Mouse (Mus musculus) embryonic facial prominence, embryonic 11.5 days (tissue): ENCODE measurements at regions not wholly inside any gene's neighbourhood (a gene's known extent, or its start where the extent isn't known, plus 50 kb on each side); places are given as distances from the start of the nearest gene placed in this dataset.

Experiments
- ATAC-seq: fragments of 200-750 bp; cut with Nextera tagmentation; replicated peaks from 2 replicates; pipeline ENCODE4 v1.8.0; 2017; ENCODE audit warnings: low read depth; ENCODE audit not compliant: insufficient number of reproducible peaks, low FRiP score, low TSS enrichment
- DNase-seq: peaks from one replicate; pipeline ENCODE4 v3.0.0-alpha.2; 2015; ENCODE audit warnings: low spot score
- H3K27ac ChIP-seq: fragments of 300-500 bp; sonication (generic); replicated peaks from 2 replicates; pipeline ENCODE4 v1.5.1; 2014; ENCODE audit warnings: mild to moderate bottlenecking, low read depth, low read length, control low read depth
- H3K27me3 ChIP-seq: fragments of 300-500 bp; sonication (generic); 2 replicates; pipeline ENCODE4 v1.6.1; 2014; ENCODE audit warnings: mild to moderate bottlenecking, low read length, moderate library complexity, mixed read lengths; ENCODE audit not compliant: control insufficient read depth, insufficient read depth
- H3K36me3 ChIP-seq: fragments of 300-500 bp; sonication (generic); replicated peaks from 2 replicates; pipeline ENCODE4 v1.6.1; 2014; ENCODE audit warnings: low read depth, mild to moderate bottlenecking, low read length, moderate library complexity, mixed read lengths; ENCODE audit not compliant: control insufficient read depth, insufficient read depth
- H3K4me1 ChIP-seq: fragments of 300-500 bp; sonication (generic); 2 replicates; pipeline ENCODE4 v1.6.1; 2014; ENCODE audit warnings: low read length, mixed read lengths; ENCODE audit not compliant: control insufficient read depth, insufficient read depth
- H3K4me2 ChIP-seq: fragments of 300-500 bp; sonication (generic); 2 replicates; pipeline ENCODE4 v1.6.1; 2014; ENCODE audit warnings: low read depth, mild to moderate bottlenecking, control low read depth, low read length, moderate library complexity
- H3K4me3 ChIP-seq: fragments of 300-500 bp; sonication (generic); 2 replicates; pipeline ENCODE4 v1.5.1; 2014; ENCODE audit warnings: low read depth, low read length, control low read depth
- H3K9ac ChIP-seq: fragments of 300-500 bp; sonication (generic); replicated peaks from 2 replicates; pipeline ENCODE4 v1.6.1; 2014; ENCODE audit warnings: mild to moderate bottlenecking, control low read depth, low read length
- H3K9me3 ChIP-seq: fragments of 300-500 bp; sonication (generic); replicated peaks from 2 replicates; pipeline ENCODE4 v1.6.1; 2016; ENCODE audit warnings: mild to moderate bottlenecking, low read length, inconsistent platforms, mixed read lengths; ENCODE audit not compliant: control insufficient read depth
- WGBS: fragments of 180-500 bp; shearing (Covaris S2); extraction: QIAGEN DNeasy Blood & Tissue Kit; methylation state at CpG from one replicate; pipeline ENCODE4 v1.1.7; 2014; 5-methylcytosine and 5-hydroxymethylcytosine counted together

GRCm38 (mm10) chr14:76874542-76875265 lies 161.9 kb upstream of the Ccdc122 start:
- DNase-seq (peak; percentile 76), ATAC-seq (peak; percentile 84; the same call in 1 of the 2 replicates)
- WGBS, result 48% methylated on average over 8 of the region's 8 CpGs
- Histone ChIP-seq H3K27ac (no peak overlapping the region; the same call in 1 of the 2 replicates), H3K9me3 (no peaks in the 10 kb centered on the region), H3K4me1 (no peaks in the 10 kb centered on the region), H3K9ac (no peak overlapping the region), H3K4me2 (no peak overlapping the region), H3K36me3 (no peaks in the 10 kb centered on the region), H3K4me3 (no peak overlapping the region), H3K27me3 (no peaks in the 10 kb centered on the region)

GRCm38 (mm10) chr14:76873684-76874083 lies 162.9 kb upstream of the Ccdc122 start:
- Histone ChIP-seq H3K27me3 (no peaks in the 10 kb centered on the region), H3K4me2 (no peak overlapping the region), H3K9me3 (no peaks in the 10 kb centered on the region), H3K9ac (no peak overlapping the region), H3K36me3 (no peaks in the 10 kb centered on the region), H3K27ac (no peak overlapping the region), H3K4me3 (no peak overlapping the region), H3K4me1 (no peaks in the 10 kb centered on the region)
- ATAC-seq (no peak), DNase-seq (no peak)
- 66% methylated on average over 5 of the region's 5 CpGs for WGBS

GRCm38 (mm10) chr14:76872976-76873375 lies 163.6 kb upstream of the Ccdc122 start:
- Histone ChIP-seq H3K36me3 (no peaks in the 10 kb centered on the region), H3K27me3 (no peaks in the 10 kb centered on the region), H3K4me3 (no peak overlapping the region), H3K4me1 (no peaks in the 10 kb centered on the region), H3K4me2 (no peak overlapping the region), H3K9me3 (no peaks in the 10 kb centered on the region), H3K9ac (no peak overlapping the region), H3K27ac (no peak overlapping the region)
- ATAC-seq (no peak), DNase-seq (no peak)
- WGBS, result 95% methylated on average over 6 of the region's 6 CpGs

GRCm38 (mm10) chr14:76872510-76872909 lies 164.1 kb upstream of the Ccdc122 start:
- Histone ChIP-seq H3K27ac (no peak overlapping the region), H3K36me3 (no peaks in the 10 kb centered on the region), H3K9me3 (no peaks in the 10 kb centered on the region), H3K9ac (no peak overlapping the region), H3K27me3 (no peaks in the 10 kb centered on the region), H3K4me1 (no peaks in the 10 kb centered on the region), H3K4me3 (no peak overlapping the region), H3K4me2 (no peak overlapping the region)
- DNase-seq (no peak), ATAC-seq (no peak)
- WGBS, result 89% methylated on average over 7 of the region's 7 CpGs

GRCm38 (mm10) chr14:76868831-76869230 lies 167.7 kb upstream of the Ccdc122 start:
- no peaks in the 10 kb centered on the region for H3K36me3 ChIP-seq
- ATAC-seq, result no peak
- no peak for DNase-seq
- H3K4me2 ChIP-seq, result no peak overlapping the region
- no peak overlapping the region for H3K4me3 ChIP-seq
- WGBS, result 83% methylated on average over 3 of the region's 3 CpGs
- no peaks in the 10 kb centered on the region for H3K27me3 ChIP-seq
- no peaks in the 10 kb centered on the region for H3K9me3 ChIP-seq
- no peaks in the 10 kb centered on the region for H3K4me1 ChIP-seq
- no peak overlapping the region for H3K9ac ChIP-seq
- no peak overlapping the region for H3K27ac ChIP-seq

GRCm38 (mm10) chr14:76868131-76868530 lies 168.4 kb upstream of the Ccdc122 start:
- ATAC-seq, result no peak
- no peaks in the 10 kb centered on the region for H3K27me3 ChIP-seq
- no peaks in the 10 kb centered on the region for H3K4me1 ChIP-seq
- no peak overlapping the region for H3K9ac ChIP-seq
- H3K9me3 ChIP-seq, result no peaks in the 10 kb centered on the region
- H3K36me3 ChIP-seq, result no peaks in the 10 kb centered on the region
- H3K4me3 ChIP-seq, result no peak overlapping the region
- 90% methylated on average over 5 of the region's 5 CpGs for WGBS
- H3K27ac ChIP-seq, result no peak overlapping the region
- H3K4me2 ChIP-seq, result no peak overlapping the region
- no peak for DNase-seq

GRCm38 (mm10) chr14:76864664-76865063 lies 171.9 kb upstream of the Ccdc122 start:
- DNase-seq, result no peak
- Histone ChIP-seq H3K9ac (no peak overlapping the region), H3K9me3 (no peaks in the 10 kb centered on the region), H3K36me3 (no peaks in the 10 kb centered on the region), H3K27ac (no peak overlapping the region), H3K4me2 (no peak overlapping the region), H3K4me1 (no peaks in the 10 kb centered on the region), H3K4me3 (no peak overlapping the region), H3K27me3 (no peaks in the 10 kb centered on the region)
- no peak for ATAC-seq
- WGBS, result 64% methylated on average over 4 of the region's 4 CpGs

- DNase-seq, result no peak
Observed at GRCm38 (mm10) chr14:76863035-76863706, 173.4 kb upstream of the Ccdc122 start.

More at GRCm38 (mm10) chr14:76863035-76863706, 173.4 kb upstream of the Ccdc122 start:
- H3K9me3 ChIP-seq, result no peaks in the 10 kb centered on the region
- H3K36me3 ChIP-seq, result no peaks in the 10 kb centered on the region
- H3K9ac ChIP-seq, result no peak overlapping the region
- H3K27me3 ChIP-seq, result no peaks in the 10 kb centered on the region
- no peak overlapping the region for H3K4me2 ChIP-seq
- 81% methylated on average over 13 of the region's 13 CpGs for WGBS
- no peaks in the 10 kb centered on the region for H3K4me1 ChIP-seq
- ATAC-seq, result no peak
- no peak overlapping the region for H3K4me3 ChIP-seq
- no peak overlapping the region for H3K27ac ChIP-seq
